Mouse (Mus musculus) limb, embryonic 14.5 days (tissue): ENCODE data around the gene Chrna1. TPM values are rescaled to one million over a fixed set of nuclear protein-coding genes. Genes with fewer than 3 reads are reported as not detected.

ENCODE experiments used
- ATAC-seq: fragments of 200-750 bp; cut with Nextera tagmentation; 2 replicates; pipeline ENCODE4 v1.8.0; 2017; ENCODE audit warnings: low read depth, moderate number of reproducible peaks, moderate TSS enrichment; ENCODE audit not compliant: low FRiP score
- DNase-seq: peaks from one replicate; pipeline ENCODE4 v3.0.0-alpha.2; 2015; ENCODE audit warnings: low spot score
- H3K27ac ChIP-seq: fragments of 300-500 bp; sonication (generic); replicated peaks from 2 replicates; pipeline ENCODE4 v1.5.1; 2014; ENCODE audit warnings: low read depth, mild to moderate bottlenecking, low read length, moderate library complexity, mixed read lengths
- H3K27me3 ChIP-seq: fragments of 300-500 bp; sonication (generic); 2 replicates; pipeline ENCODE4 v1.6.1; 2014; ENCODE audit warnings: low read length, mixed read lengths; ENCODE audit not compliant: control insufficient read depth, insufficient read depth
- H3K36me3 ChIP-seq: fragments of 300-500 bp; sonication (generic); 2 replicates; pipeline ENCODE4 v1.6.1; 2014; ENCODE audit warnings: mild to moderate bottlenecking, low read length, moderate library complexity, mixed read lengths; ENCODE audit not compliant: control insufficient read depth, insufficient read depth
- H3K4me1 ChIP-seq: fragments of 300-500 bp; sonication (generic); 2 replicates; pipeline ENCODE4 v1.6.1; 2014; ENCODE audit warnings: antibody characterized with exemption, low read length, mixed read lengths; ENCODE audit not compliant: control insufficient read depth, insufficient read depth
- H3K4me2 ChIP-seq: fragments of 300-500 bp; sonication (generic); replicated peaks from 2 replicates; pipeline ENCODE4 v1.6.1; 2014; ENCODE audit warnings: low read depth, mild to moderate bottlenecking, low read length, moderate library complexity; ENCODE audit not compliant: severe bottlenecking
- H3K4me3 ChIP-seq: fragments of 300-500 bp; sonication (generic); replicated peaks from 2 replicates; pipeline ENCODE4 v1.5.1; 2014; ENCODE audit warnings: low read length
- H3K9ac ChIP-seq: fragments of 300-500 bp; sonication (generic); 2 replicates; pipeline ENCODE4 v1.6.1; 2014; ENCODE audit warnings: mild to moderate bottlenecking, low read depth, low read length, moderate library complexity; ENCODE audit not compliant: severe bottlenecking
- H3K9me3 ChIP-seq: fragments of 300-500 bp; sonication (generic); 2 replicates; pipeline ENCODE4 v1.6.1; 2016; ENCODE audit warnings: low read length; ENCODE audit not compliant: control insufficient read depth
- POLR2A ChIP-seq: fragments of 200-500 bp; IDR thresholded peaks from 2 replicates; pipeline ENCODE4 v1.8.0; 2012; ENCODE audit warnings: inconsistent platforms, mild to moderate bottlenecking, moderate library complexity, borderline replicate concordance; ENCODE audit not compliant: insufficient read depth, insufficient read length; ENCODE audit errors: extremely low read depth
- WGBS: fragments of 180-500 bp; shearing (Covaris S2); extraction: QIAGEN DNeasy Blood & Tissue Kit; methylation state at CpG from one replicate; pipeline ENCODE4 v1.1.7; 2014; 5-methylcytosine and 5-hydroxymethylcytosine counted together
- polyA plus RNA-seq, 2 experiments: library from polyadenylated mRNA; depleted of rRNA in 1 of 2; stranded (reverse) in 1 of 2; unstranded in 1 of 2; fragments of >200 nt; fragmentation: Nextera tagmentation in 1 of 2; extraction: Ambion mirVana in 1 of 2; gene quantifications; 2 replicates each; pipeline versions ENCODE4 v1.2.1 to v1.2.3; 2012 to 2014

The Chrna1 gene
- polyA plus RNA-seq, 2 experiments = 8.9 to 19.4 TPM

- WGBS = 34% methylated on average over 10 of the region's 10 CpGs
- no peak for TF ChIP-seq POLR2A
- Histone ChIP-seq H3K27me3 (no peaks in the 10 kb centered on the region), H3K4me2 (no peak overlapping the region), H3K4me1 (peaks cover 9% of the 10 kb centered on the region; the same call in 1 of the 2 replicates), H3K27ac (no peak overlapping the region), H3K4me3 (no peak overlapping the region), H3K9ac (no peak overlapping the region), H3K9me3 (no peaks in the 10 kb centered on the region), H3K36me3 (no peaks in the 10 kb centered on the region)
- DNase-seq (no peak), ATAC-seq (no peak)
These were observed 45.4 kb downstream of the Chrna1 start for GRCm38 (mm10) chr2:73534720-73535119.

DNA sequence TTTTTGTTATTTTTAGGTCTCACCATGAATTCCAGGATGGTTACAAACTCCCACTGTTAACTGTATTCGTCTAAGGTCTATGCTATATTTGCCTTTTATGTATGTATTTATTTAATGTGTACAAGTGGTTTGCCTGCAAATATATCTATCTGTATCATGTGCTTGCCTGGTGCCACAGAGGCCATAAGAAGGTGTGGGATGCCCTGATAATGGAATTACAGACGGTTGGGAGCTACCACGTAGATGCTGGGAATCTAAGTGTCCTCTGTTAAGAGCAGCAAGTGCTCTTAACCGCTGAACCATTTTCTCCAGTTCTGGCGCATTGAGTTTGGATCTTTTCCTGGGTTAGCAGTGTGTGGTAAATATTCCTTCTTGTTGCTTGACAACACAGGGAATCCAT lies 49.7 kb downstream of the Chrna1 start:
- WGBS = 84% methylated on average over 5 of the region's 5 CpGs

DNA sequence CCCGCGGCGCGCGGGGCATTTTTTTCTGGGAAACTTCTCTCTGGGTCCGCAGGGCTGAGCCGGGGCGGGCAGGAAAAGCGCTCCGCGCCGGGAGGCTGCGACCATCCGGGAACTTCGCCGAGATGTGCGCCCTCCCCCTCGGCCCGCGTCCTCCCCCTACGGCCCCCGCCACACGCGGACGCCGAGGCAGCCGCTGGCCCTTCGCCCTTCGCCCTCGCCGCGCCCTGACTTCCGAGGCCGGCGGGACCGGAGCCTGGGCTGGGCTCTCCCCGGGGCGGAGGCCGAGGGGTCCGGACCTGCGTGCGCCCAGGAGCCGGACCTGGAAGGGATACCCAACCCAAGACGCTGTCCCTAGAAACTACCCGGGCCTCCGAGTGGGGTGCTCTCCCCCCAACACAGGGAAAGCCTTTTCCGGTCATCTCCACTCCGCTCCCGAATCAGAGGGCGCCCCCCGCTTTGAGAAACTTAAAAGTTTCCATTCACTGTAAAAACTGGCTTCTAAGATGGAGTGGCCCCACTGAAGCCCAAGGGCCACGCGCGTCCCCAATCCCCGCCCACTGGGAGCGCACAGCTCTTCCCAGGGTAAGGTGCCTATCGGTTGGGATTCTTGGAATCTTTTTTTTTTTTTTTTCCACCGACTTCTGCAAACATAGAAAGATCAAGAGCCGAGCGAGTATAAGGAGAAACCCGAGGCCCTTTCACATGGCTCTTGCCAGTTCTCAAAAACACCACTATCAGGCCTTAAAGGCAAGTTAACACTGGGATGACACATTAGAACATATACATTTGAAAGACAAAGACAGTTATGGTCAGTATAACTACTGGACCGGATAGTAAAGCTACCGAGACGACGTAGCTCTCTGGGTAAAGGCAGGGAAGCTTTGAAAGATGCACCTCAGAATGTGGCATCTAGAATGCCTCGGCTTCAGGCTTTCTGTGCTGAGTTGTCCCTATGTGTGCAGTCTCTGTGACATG lies 50.5 kb downstream of the Chrna1 start, which contains the start of gene Wipf1:
Gene Wipf1 (minus strand): TSS at position 379 of the 975 bp plus-strand sequence.
- peak within 1 kb of the TSS; percentile 56 for H3K4me2 ChIP-seq
- ATAC-seq (peak; percentile 87), DNase-seq (peak; percentile 80)
- peak within 1 kb of the TSS; percentile 92 for H3K4me3 ChIP-seq
- H3K27me3 ChIP-seq = no peaks in the 10 kb centered on the region
- H3K36me3 ChIP-seq = no peaks in the 10 kb centered on the region
- H3K9me3 ChIP-seq = no peaks in the 10 kb centered on the region
- H3K27ac ChIP-seq = peak within 1 kb of the TSS; percentile 92
- 4% methylated on average over 46 of the region's 66 CpGs for WGBS
- TF ChIP-seq POLR2A = no peak
- H3K9ac ChIP-seq = peak within 1 kb of the TSS; percentile 96
- H3K4me1 ChIP-seq = peaks cover 18% of the 10 kb centered on the region

More for the DNA sequence above, 49.7 kb downstream of the Chrna1 start:
- Histone ChIP-seq H3K27me3 (no peaks in the 10 kb centered on the region), H3K4me3 (no peak overlapping the region), H3K27ac (no peak overlapping the region), H3K4me1 (peaks cover 23% of the 10 kb centered on the region), H3K4me2 (no peak overlapping the region), H3K9me3 (no peaks in the 10 kb centered on the region), H3K9ac (no peak overlapping the region), H3K36me3 (no peaks in the 10 kb centered on the region)
- TF ChIP-seq POLR2A = no peak
- ATAC-seq = no peak
- no peak for DNase-seq

DNA sequence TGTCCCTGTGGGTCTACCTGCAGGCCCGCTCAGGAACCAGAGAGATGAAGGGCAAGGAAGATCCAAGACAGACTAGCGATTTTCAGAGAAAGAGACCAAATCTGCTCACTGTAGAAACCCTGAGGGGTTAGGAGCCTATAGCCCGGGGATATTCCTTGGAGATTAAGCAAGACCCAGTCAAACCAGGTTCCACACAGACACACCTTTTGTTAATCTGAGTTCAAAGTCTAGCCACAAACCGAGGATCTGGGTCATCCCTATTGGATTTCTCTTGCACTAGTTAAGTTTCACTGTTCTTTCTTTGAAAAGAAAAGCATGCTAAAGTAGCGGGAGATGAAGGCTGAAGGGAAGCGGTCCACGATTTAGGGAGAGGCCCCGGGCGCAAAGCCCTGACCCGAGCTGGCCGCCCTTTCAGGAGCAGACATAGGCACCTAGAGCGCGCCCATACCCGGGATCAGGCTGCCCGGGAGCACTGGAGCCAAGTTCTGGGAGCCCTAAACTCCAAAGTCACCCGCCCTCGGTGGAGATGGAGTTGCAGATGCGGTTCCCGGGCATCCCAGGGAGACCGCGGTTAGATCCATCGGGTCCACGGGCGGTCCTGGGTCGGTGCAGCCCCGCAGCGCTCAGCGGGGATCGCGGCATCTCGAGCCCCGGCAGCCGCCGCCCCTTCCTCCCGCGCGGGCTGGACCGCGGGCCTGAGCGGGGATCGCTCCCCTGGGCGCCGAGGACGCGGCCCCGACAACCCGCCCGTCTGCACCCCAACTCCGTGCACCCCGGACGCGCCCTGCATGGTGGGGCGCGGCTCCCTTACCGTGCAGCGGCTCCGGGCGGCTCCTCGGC lies 51.4 kb downstream of the Chrna1 start:
- ATAC-seq = peak; percentile 56
- Histone ChIP-seq H3K27ac (peak overlapping the region; percentile 92), H3K9ac (peak overlapping the region; percentile 96), H3K36me3 (no peaks in the 10 kb centered on the region), H3K4me1 (peaks cover 18% of the 10 kb centered on the region), H3K27me3 (no peaks in the 10 kb centered on the region), H3K4me2 (peak overlapping the region; percentile 56), H3K4me3 (peak overlapping the region; percentile 92), H3K9me3 (no peaks in the 10 kb centered on the region)
- no peak for DNase-seq
- WGBS = 2% methylated on average over 48 of the region's 59 CpGs
- 0 out of 2 replicates have a peak, but pooled peaks have one; percentile 15 for TF ChIP-seq POLR2A

DNA sequence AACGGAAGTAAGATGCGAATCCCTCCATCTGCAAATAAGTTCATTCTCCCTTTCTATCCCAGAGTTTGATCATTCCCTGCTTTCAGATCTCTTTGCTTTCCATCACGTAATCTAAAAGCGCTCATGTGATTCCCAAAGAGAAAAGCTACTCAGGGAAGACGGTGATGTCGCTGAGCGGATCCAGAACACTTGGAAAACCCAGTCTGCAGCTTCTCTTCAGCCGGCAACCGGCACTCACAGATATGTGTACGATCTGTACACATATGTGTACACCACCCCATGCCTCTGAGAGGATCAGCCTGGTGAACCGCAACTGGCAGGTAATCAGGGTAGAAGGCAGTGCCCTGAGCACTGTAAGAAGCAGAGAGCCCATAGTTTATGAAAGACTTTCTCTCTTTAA lies 52.2 kb downstream of the Chrna1 start:
- Histone ChIP-seq H3K9me3 (no peaks in the 10 kb centered on the region), H3K4me3 (peak overlapping the region; percentile 92), H3K27ac (no peak overlapping the region), H3K36me3 (no peaks in the 10 kb centered on the region), H3K27me3 (no peaks in the 10 kb centered on the region), H3K4me1 (peaks cover 19% of the 10 kb centered on the region), H3K4me2 (peak overlapping the region; percentile 56), H3K9ac (peak overlapping the region; percentile 96)
- WGBS = 67% methylated on average over 11 of the region's 11 CpGs
- TF ChIP-seq POLR2A = no peak
- ATAC-seq (no peak), DNase-seq (no peak)
